Mouse (Mus musculus) activated CD4-positive, CD25-positive, alpha-beta regulatory T cell (primary cell): ENCODE measurements around the gene Sema4d. TPM values are rescaled to one million over a fixed set of nuclear protein-coding genes. Genes with fewer than 3 reads are reported as not detected.

Experiments used
- polyA plus RNA-seq, 2 experiments: library from polyadenylated mRNA; unstranded; fragments of 100-300 nt; shearing (Covaris generic); gene quantifications; one replicate each; pipeline ENCODE4 v1.2.1; 2017

The Sema4d gene
- 100 to 1,000 TPM; 186 to 262 TPM for polyA plus RNA-seq

DNA sequence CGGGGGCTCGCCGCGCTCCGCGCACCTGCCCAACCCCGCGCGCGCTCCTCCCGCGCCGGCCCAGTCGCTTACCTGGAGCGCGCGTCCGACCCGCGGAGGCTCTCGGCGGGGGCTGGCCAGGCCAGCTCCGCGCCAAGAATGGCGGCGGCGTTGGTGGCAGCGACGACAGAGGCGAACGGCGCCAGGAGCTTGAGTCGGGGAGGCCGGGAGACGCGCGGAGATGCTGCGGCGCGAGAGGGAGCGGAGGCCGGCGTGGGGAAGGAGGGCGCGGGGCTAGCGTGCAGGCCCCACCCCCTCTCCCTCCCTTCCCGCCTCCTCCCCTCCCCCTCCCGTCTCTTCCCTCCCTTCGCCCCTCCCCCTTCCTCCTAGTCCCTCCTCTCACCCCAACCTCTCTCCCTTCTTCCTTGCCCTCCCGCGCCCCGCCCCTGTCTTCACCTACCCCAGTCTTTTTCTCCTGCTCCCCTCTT lies at the start of gene Sema4d:
Gene Sema4d, minus strand, starts transcription at position 323 of the 467 bp plus-strand sequence.

GRCm38 (mm10) chr13:51651408-51652064 lies 142.0 kb downstream of the Sema4d start, which contains the start of gene Secisbp2:
Gene Secisbp2, plus strand, starts transcription at chr13:51651697.

GRCm38 (mm10) chr13:51644829-51645789 lies 148.4 kb downstream of the Sema4d start, which contains the start of gene Cks2:
Gene Cks2, plus strand, starts transcription at chr13:51645232.

Other genes starting within 250 kb of the Sema4d start
- gene Shc3, start 224.3 kb downstream of the Sema4d start, polyA plus RNA-seq = under 1 TPM in 1 of 2 experiments, not detected in 1; 0.32 TPM
- 10 to 100 TPM; 53.7 to 69.2 TPM for gene Cks2, start 148.5 kb downstream of the Sema4d start, polyA plus RNA-seq
- gene Secisbp2, start 142.1 kb downstream of the Sema4d start, polyA plus RNA-seq = 10 to 100 TPM; 35.3 to 39.9 TPM
- 10 to 100 TPM; 26.8 to 41.4 TPM for gene Gadd45g, start 52.9 kb upstream of the Sema4d start, polyA plus RNA-seq